Mouse (Mus musculus): ENCODE results near the gene Atp2b2.

GRCm38 (mm10) chr6:113837740-113838139, 204.7 kb downstream of the Atp2b2 start:
- no peak for TF ChIP-seq CTCF (IDR thresholded peaks at IDR 0.05; ENCODE audit: low read depth)
- no peak for TF ChIP-seq EP300 (IDR thresholded peaks at IDR 0.05; ENCODE audit: low read depth)

Measured in liver, embryonic 14.5 days (tissue).